Mouse (Mus musculus) G1E (cell line): ENCODE measurements around the gene Ercc4.

Experiments
- CTCF ChIP-seq: IDR thresholded peaks from 2 replicates; pipeline ENCODE4 v1.5.1; 2012; ENCODE audit warnings: low read depth, low read length, inconsistent platforms, mixed read lengths
- POLR2AphosphoS5 ChIP-seq: IDR thresholded peaks from 2 replicates; pipeline ENCODE4 v1.6.1; 2012; ENCODE audit warnings: low read depth, low read length, inconsistent platforms; ENCODE audit not compliant: insufficient replicate concordance

DNA sequence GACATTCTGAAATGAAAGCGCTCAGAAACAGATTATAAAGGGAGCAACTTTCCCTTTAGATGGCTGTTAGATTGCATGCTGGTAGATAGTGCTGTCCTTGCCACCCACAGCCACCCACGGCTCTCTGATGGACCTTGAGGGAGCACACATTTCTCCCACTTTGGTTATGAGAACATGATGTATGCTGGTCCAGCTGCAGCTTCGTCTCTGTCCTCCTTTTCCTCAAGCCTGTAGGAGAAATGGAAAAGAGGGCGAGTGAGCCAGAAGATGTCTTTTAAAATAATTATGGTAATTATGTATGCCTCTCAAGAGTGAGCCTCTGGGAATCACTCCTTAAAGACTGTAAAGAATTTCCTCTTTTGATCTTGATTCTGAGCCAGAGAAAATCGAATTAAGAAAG, 87.1 kb downstream of the Ercc4 start:
- TF ChIP-seq CTCF, result no peak
- TF ChIP-seq POLR2AphosphoS5, result no peak
